Mouse (Mus musculus) megakaryocyte progenitor cell, adult 5-6 weeks (primary cell): ENCODE results near the gene Cela2a. TPM values are rescaled to one million over a fixed set of nuclear protein-coding genes. Genes with fewer than 3 reads are reported as not detected.
"Not testable (repeated sequence)": the region's sequence is repeated elsewhere in the genome, so short reads cannot be mapped to it uniquely, and the experiment has no call there.

Source experiments
- ATAC-seq: replicated peaks from 2 replicates; pipeline ENCODE4 v1.8.0; 2016; ENCODE audit warnings: mild to moderate bottlenecking, moderate TSS enrichment, inconsistent platforms; ENCODE audit not compliant: poor library complexity
- total RNA-seq, 2 experiments: library from RNA; stranded (forward) in 1 of 2; stranded (reverse) in 1 of 2; fragments of 157-497, 149-512 nt in 1 of 2; fragments of 200-1000 nt in 1 of 2; gene quantifications; 2 replicates each; pipeline versions ENCODE4 v1.2.3 to v1.2.4; 2015 to 2017

Gene Cela2a
- total RNA-seq, 2 experiments from 2014 or later, result not detected

- no peak for ATAC-seq
Observed at GRCm38 (mm10) chr4:141805886-141806285, 20.1 kb downstream of the Cela2a start.

GRCm38 (mm10) chr4:141804105-141804504 lies 21.9 kb downstream of the Cela2a start:
- ATAC-seq, result no peak

- ATAC-seq, result no peak
Observed at GRCm38 (mm10) chr4:141797545-141797944, 28.4 kb downstream of the Cela2a start.

- no peak for ATAC-seq
Observed at GRCm38 (mm10) chr4:141796954-141797353, 29.0 kb downstream of the Cela2a start.

GRCm38 (mm10) chr4:141796356-141796755 lies 29.6 kb downstream of the Cela2a start:
- no peak for ATAC-seq

- no peak for ATAC-seq
Observed at GRCm38 (mm10) chr4:141794152-141794535, 31.8 kb downstream of the Cela2a start.

GRCm38 (mm10) chr4:141793282-141794151 lies 32.4 kb downstream of the Cela2a start, which contains the start of gene Casp9:
Casp9 (plus strand) TSS chr4:141793612.
- ATAC-seq, result peak; percentile 68

- ATAC-seq, result peak; percentile 22
Observed at GRCm38 (mm10) chr4:141792554-141793281, 33.2 kb downstream of the Cela2a start.

GRCm38 (mm10) chr4:141791951-141792350 lies 34.0 kb downstream of the Cela2a start:
- ATAC-seq, result no peak

GRCm38 (mm10) chr4:141791486-141791885 lies 34.5 kb downstream of the Cela2a start:
- ATAC-seq, result no peak

- peak; percentile 72 for ATAC-seq
Observed at GRCm38 (mm10) chr4:141790524-141790990, 35.4 kb downstream of the Cela2a start, which contains the start of gene Dnajc16. Dnajc16 (minus strand) TSS chr4:141790931.

GRCm38 (mm10) chr4:141789564-141790218 lies 36.3 kb downstream of the Cela2a start:
- 0 out of 2 replicates have a peak, but pooled peaks have one; percentile 4 for ATAC-seq

- ATAC-seq, result no peak
Observed at GRCm38 (mm10) chr4:141787462-141787861, 38.5 kb downstream of the Cela2a start.

- no peak for ATAC-seq
Observed at GRCm38 (mm10) chr4:141787046-141787445, 38.9 kb downstream of the Cela2a start.

- ATAC-seq, result no peak
Observed at GRCm38 (mm10) chr4:141786141-141786540, 39.8 kb downstream of the Cela2a start.

- no peak for ATAC-seq
Observed at GRCm38 (mm10) chr4:141784835-141785234, 41.1 kb downstream of the Cela2a start.

- ATAC-seq, result no peak
Observed at GRCm38 (mm10) chr4:141781201-141781985, 44.6 kb downstream of the Cela2a start.

GRCm38 (mm10) chr4:141779828-141780227 lies 46.1 kb downstream of the Cela2a start:
- ATAC-seq, result no peak

GRCm38 (mm10) chr4:141773019-141773418 lies 52.9 kb downstream of the Cela2a start:
- ATAC-seq, result not testable (repeated sequence)

- peak; percentile 38 for ATAC-seq
Observed at GRCm38 (mm10) chr4:141771823-141772222, 54.1 kb downstream of the Cela2a start.
